Mouse (Mus musculus) left cerebral cortex, postnatal 10 days (tissue): ENCODE results near the gene Ubald1. TPM values are rescaled to one million over a fixed set of nuclear protein-coding genes. Genes with fewer than 3 reads are reported as not detected.

Experiments
- DNase-seq, 2 experiments: peaks; one replicate each; pipeline ENCODE4 v3.0.0; 2021 to 2022; ENCODE audit warnings: low spot score in 2 of 2, mixed read lengths in 1 of 2; ENCODE audit errors: extremely low spot score in 1 of 2
- intact Hi-C: fragments of 180-260 bp; cut with DNase I; formaldehyde crosslinking; loops from one replicate; pipeline ENCODE4 v1.15.1; 2025
- total RNA-seq, 2 experiments: library from RNA; stranded (reverse); gene quantifications; 2 replicates each; pipeline ENCODE4 v1.2.3; 2021

The Ubald1 gene
- 10 to 100 TPM; 70.4 to 70.6 TPM for total RNA-seq

- intact Hi-C loops: no loop called here
- peak; percentile 99 for DNase-seq
Observed at GRCm38 (mm10) chr16:4880136-4880825, at the start of gene Ubald1. TSS of gene Ubald1 (minus strand) at chr16:4880315.

- no peak for DNase-seq
- intact Hi-C loops: no loop called here
Observed at GRCm38 (mm10) chr16:4928474-4928873, 48.4 kb upstream of the Ubald1 start.

GRCm38 (mm10) chr16:4927967-4928366, 47.9 kb upstream of the Ubald1 start:
- intact Hi-C loops: no loop called here
- DNase-seq: no peak

GRCm38 (mm10) chr16:4923996-4924395, 43.9 kb upstream of the Ubald1 start:
- intact Hi-C loops: no loop called here

GRCm38 (mm10) chr16:4922481-4922880, 42.4 kb upstream of the Ubald1 start:
- peak in 1 of 2 experiments; percentile 29 for DNase-seq
- intact Hi-C loops: no loop called here

More at GRCm38 (mm10) chr16:4923996-4924395, 43.9 kb upstream of the Ubald1 start:
- DNase-seq: no peak

GRCm38 (mm10) chr16:4920556-4920955, 40.4 kb upstream of the Ubald1 start:
- intact Hi-C loops: no loop called here
- DNase-seq: peak in 1 of 2 experiments; percentile 28

- intact Hi-C loops: no loop called here
- DNase-seq: no peak
Observed at GRCm38 (mm10) chr16:4916608-4917007, 36.5 kb upstream of the Ubald1 start.

- intact Hi-C loops: no loop called here
- no peak for DNase-seq
Observed at GRCm38 (mm10) chr16:4915931-4916330, 35.8 kb upstream of the Ubald1 start.

- peak; percentile 78 to 85 for DNase-seq
- intact Hi-C loops: no loop called here
Observed at GRCm38 (mm10) chr16:4913783-4914735, 33.9 kb upstream of the Ubald1 start.

GRCm38 (mm10) chr16:4912907-4913782, 33.0 kb upstream of the Ubald1 start:
- DNase-seq: no peak
- intact Hi-C loops: no loop called here

GRCm38 (mm10) chr16:4912074-4912648, 32.0 kb upstream of the Ubald1 start:
- intact Hi-C loops: no loop called here
- no peak for DNase-seq

- intact Hi-C loops: no loop called here
- no peak for DNase-seq
Observed at GRCm38 (mm10) chr16:4910758-4911157, 30.6 kb upstream of the Ubald1 start.

- no peak for DNase-seq
- intact Hi-C loops: no loop called here
Observed at GRCm38 (mm10) chr16:4909745-4910144, 29.6 kb upstream of the Ubald1 start.

- intact Hi-C loops: no loop called here
- DNase-seq: no peak
Observed at GRCm38 (mm10) chr16:4907972-4908371, 27.9 kb upstream of the Ubald1 start.

- intact Hi-C loops: no loop called here
- DNase-seq: no peak
Observed at GRCm38 (mm10) chr16:4907386-4907785, 27.3 kb upstream of the Ubald1 start.

GRCm38 (mm10) chr16:4906559-4906958, 26.4 kb upstream of the Ubald1 start:
- DNase-seq: no peak
- intact Hi-C loops: no loop called here

- intact Hi-C loops: no loop called here
Observed at GRCm38 (mm10) chr16:4905591-4905990, 25.5 kb upstream of the Ubald1 start.

GRCm38 (mm10) chr16:4904878-4905277, 24.8 kb upstream of the Ubald1 start:
- intact Hi-C loops: no loop called here
- DNase-seq: no peak

More at GRCm38 (mm10) chr16:4905591-4905990, 25.5 kb upstream of the Ubald1 start:
- DNase-seq: no peak
